Mouse (Mus musculus) heart, postnatal 0 days (tissue): Measurements from ENCODE around the gene Ccdc189.

ENCODE experiments used
- CTCF ChIP-seq: IDR thresholded peaks from 2 replicates; pipeline ENCODE4 v1.5.1; 2016; ENCODE audit warnings: antibody characterized with exemption, control low read depth, low read depth
- EP300 ChIP-seq: IDR thresholded peaks from 2 replicates; pipeline ENCODE4 v1.6.1; 2016; ENCODE audit warnings: antibody characterized with exemption, low read depth

DNA sequence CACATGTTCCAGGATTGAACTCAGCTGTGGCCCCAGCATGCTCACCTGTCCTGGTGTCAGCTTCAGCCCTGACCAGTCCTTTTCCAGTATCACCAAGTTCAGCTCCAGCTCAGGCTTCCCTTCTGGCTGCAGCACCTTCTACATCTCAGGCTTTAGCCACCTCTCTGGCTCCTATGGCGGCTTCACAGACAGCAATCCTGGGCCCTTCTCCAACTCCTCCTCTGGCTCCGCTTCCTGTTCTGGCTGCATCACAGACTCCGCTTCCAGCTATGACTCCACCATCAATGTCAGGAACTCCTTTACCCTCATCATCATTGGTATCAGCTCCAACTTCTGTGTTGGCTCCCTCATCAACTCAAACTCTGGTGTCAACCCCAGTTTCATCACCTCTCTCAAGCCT lies 46.7 kb downstream of the Ccdc189 start:
- TF ChIP-seq CTCF (no peak), EP300 (no peak)
